Mouse (Mus musculus) stomach, embryonic 16.5 days (tissue): ENCODE results near the gene Neo1. TPM values are rescaled to one million over a fixed set of nuclear protein-coding genes. Genes with fewer than 3 reads are reported as not detected.
"Not testable (repeated sequence)": the region's sequence is repeated elsewhere in the genome, so short reads cannot be mapped to it uniquely, and the experiment has no call there.

Experiments
- ATAC-seq: fragments of 200-750 bp; cut with Nextera tagmentation; 2 replicates; pipeline ENCODE4 v1.8.0; 2017; ENCODE audit warnings: moderate number of reproducible peaks, moderate TSS enrichment; ENCODE audit not compliant: insufficient read depth, low FRiP score
- H3K27ac ChIP-seq: fragments of 300-500 bp; sonication (generic); 2 replicates; pipeline ENCODE4 v1.5.1; 2014; ENCODE audit warnings: low read length
- H3K27me3 ChIP-seq: fragments of 300-500 bp; sonication (generic); 2 replicates; pipeline ENCODE4 v1.6.1; 2014; ENCODE audit warnings: low read length, control low read depth, mixed read lengths; ENCODE audit not compliant: control insufficient read depth, insufficient read depth
- H3K36me3 ChIP-seq: fragments of 300-500 bp; sonication (generic); 2 replicates; pipeline ENCODE4 v1.6.1; 2014; ENCODE audit warnings: low read length; ENCODE audit not compliant: control insufficient read depth, insufficient read depth
- H3K4me1 ChIP-seq: fragments of 300-500 bp; sonication (generic); 2 replicates; pipeline ENCODE4 v1.6.1; 2014; ENCODE audit warnings: low read length, control low read depth, mixed read lengths; ENCODE audit not compliant: control insufficient read depth, insufficient read depth
- H3K4me2 ChIP-seq: fragments of 300-500 bp; sonication (generic); 2 replicates; pipeline ENCODE4 v1.6.1; 2014; ENCODE audit warnings: low read depth, low read length, mixed read lengths
- H3K4me3 ChIP-seq: fragments of 300-500 bp; sonication (generic); replicated peaks from 2 replicates; pipeline ENCODE4 v1.5.1; 2014; ENCODE audit warnings: mild to moderate bottlenecking, low read length
- H3K9ac ChIP-seq: fragments of 300-500 bp; sonication (generic); 2 replicates; pipeline ENCODE4 v1.6.1; 2014; ENCODE audit warnings: low read length
- H3K9me3 ChIP-seq: fragments of 300-500 bp; sonication (generic); replicated peaks from 2 replicates; pipeline ENCODE4 v1.6.1; 2016; ENCODE audit warnings: low read length, control low read depth; ENCODE audit not compliant: control insufficient read depth
- WGBS: fragments of 180-500 bp; shearing (Covaris S2); extraction: QIAGEN DNeasy Blood & Tissue Kit; methylation state at CpG from one replicate; pipeline ENCODE4 v1.1.7; 2014; 5-methylcytosine and 5-hydroxymethylcytosine counted together
- polyA plus RNA-seq: library from polyadenylated mRNA; unstranded; fragments of >200 nt; fragmentation: Nextera tagmentation; extraction: Ambion mirVana; gene quantifications from 2 replicates; pipeline ENCODE4 v1.2.1, GENCODE M21; 2015

Gene Neo1
- polyA plus RNA-seq, 1 experiment from 2014 or later, result 28.1 TPM

- no peak overlapping the region for H3K9ac ChIP-seq
- H3K9me3 ChIP-seq, result no peaks in the 10 kb centered on the region
- no peak for ATAC-seq
- H3K4me2 ChIP-seq, result no peak overlapping the region
- no peak overlapping the region for H3K27ac ChIP-seq
- no peaks in the 10 kb centered on the region for H3K27me3 ChIP-seq
- no peak overlapping the region for H3K4me3 ChIP-seq
- H3K36me3 ChIP-seq, result no peaks in the 10 kb centered on the region
- WGBS, result 37% methylated on average over 4 of the region's 4 CpGs
- H3K4me1 ChIP-seq, result peaks cover 3% of the 10 kb centered on the region; the same call in 1 of the 2 replicates
These were observed 11.9 kb downstream of the Neo1 start for GRCm38 (mm10) chr9:59024245-59024844.

- 54% methylated on average over 3 of the region's 3 CpGs for WGBS
- Histone ChIP-seq H3K4me1 (peaks cover 6% of the 10 kb centered on the region; the same call in 1 of the 2 replicates), H3K9ac (no peak overlapping the region), H3K4me3 (no peak overlapping the region), H3K27ac (no peak overlapping the region), H3K4me2 (no peak overlapping the region), H3K9me3 (no peaks in the 10 kb centered on the region), H3K27me3 (no peaks in the 10 kb centered on the region), H3K36me3 (no peaks in the 10 kb centered on the region)
- no peak for ATAC-seq
These were observed 20.1 kb downstream of the Neo1 start for GRCm38 (mm10) chr9:59016060-59016719.

- 2% methylated on average over 2 of the region's 2 CpGs for WGBS
- H3K4me3 ChIP-seq, result no peak overlapping the region
- no peaks in the 10 kb centered on the region for H3K27me3 ChIP-seq
- no peaks in the 10 kb centered on the region for H3K36me3 ChIP-seq
- peaks cover 6% of the 10 kb centered on the region; the same call in 1 of the 2 replicates for H3K4me1 ChIP-seq
- H3K4me2 ChIP-seq, result no peak overlapping the region
- no peak overlapping the region for H3K27ac ChIP-seq
- no peaks in the 10 kb centered on the region for H3K9me3 ChIP-seq
- no peak for ATAC-seq
- no peak overlapping the region for H3K9ac ChIP-seq
These were observed 22.9 kb downstream of the Neo1 start for GRCm38 (mm10) chr9:59013365-59013764.

GRCm38 (mm10) chr9:58989255-58989928, 46.8 kb downstream of the Neo1 start:
- Histone ChIP-seq H3K4me3 (no peak overlapping the region), H3K9me3 (no peaks in the 10 kb centered on the region), H3K36me3 (no peaks in the 10 kb centered on the region), H3K9ac (no peak overlapping the region), H3K4me1 (no peaks in the 10 kb centered on the region), H3K4me2 (no peak overlapping the region), H3K27me3 (no peaks in the 10 kb centered on the region), H3K27ac (no peak overlapping the region)
- no peak for ATAC-seq
- WGBS, result 66% methylated on average over 5 of the region's 5 CpGs

- H3K36me3 ChIP-seq, result no peaks in the 10 kb centered on the region
- 89% methylated on average over 15 of the region's 15 CpGs for WGBS
- H3K4me3 ChIP-seq, result no peak overlapping the region
- H3K9me3 ChIP-seq, result no peaks in the 10 kb centered on the region
- H3K27me3 ChIP-seq, result no peaks in the 10 kb centered on the region
- no peak for ATAC-seq
- H3K4me2 ChIP-seq, result no peak overlapping the region
- H3K4me1 ChIP-seq, result no peaks in the 10 kb centered on the region
- no peak overlapping the region for H3K27ac ChIP-seq
- no peak overlapping the region for H3K9ac ChIP-seq
These were observed 57.2 kb downstream of the Neo1 start for GRCm38 (mm10) chr9:58979034-58979433.

GRCm38 (mm10) chr9:58971154-58971553, 65.1 kb downstream of the Neo1 start:
- H3K9me3 ChIP-seq, H3K9ac ChIP-seq, H3K4me1 ChIP-seq, H3K36me3 ChIP-seq, H3K27me3 ChIP-seq, H3K27ac ChIP-seq, H3K4me2 ChIP-seq, ATAC-seq, H3K4me3 ChIP-seq: not testable (repeated sequence)
- WGBS, result 82% methylated on average over 2 of the region's 2 CpGs

GRCm38 (mm10) chr9:58967371-58967770, 68.9 kb downstream of the Neo1 start:
- no peaks in the 10 kb centered on the region for H3K36me3 ChIP-seq
- H3K9me3 ChIP-seq, result no peaks in the 10 kb centered on the region
- H3K4me1 ChIP-seq, result no peaks in the 10 kb centered on the region
- H3K9ac ChIP-seq, result no peak overlapping the region
- no peaks in the 10 kb centered on the region for H3K27me3 ChIP-seq
- no peak overlapping the region for H3K4me3 ChIP-seq
- ATAC-seq, result no peak
- no peak overlapping the region for H3K27ac ChIP-seq
- H3K4me2 ChIP-seq, result no peak overlapping the region
- WGBS, result 47% methylated on average over 2 of the region's 2 CpGs

GRCm38 (mm10) chr9:58955507-58955906, 80.7 kb downstream of the Neo1 start:
- H3K27ac ChIP-seq, result no peak overlapping the region
- H3K9me3 ChIP-seq, result no peaks in the 10 kb centered on the region
- 62% methylated on average over 3 of the region's 3 CpGs for WGBS
- no peak overlapping the region for H3K4me2 ChIP-seq
- H3K9ac ChIP-seq, result no peak overlapping the region
- H3K36me3 ChIP-seq, result no peaks in the 10 kb centered on the region
- no peaks in the 10 kb centered on the region for H3K4me1 ChIP-seq
- no peak overlapping the region for H3K4me3 ChIP-seq
- no peak for ATAC-seq
- no peaks in the 10 kb centered on the region for H3K27me3 ChIP-seq

- H3K4me1 ChIP-seq, H3K36me3 ChIP-seq, H3K9ac ChIP-seq, H3K27me3 ChIP-seq, H3K4me3 ChIP-seq, H3K9me3 ChIP-seq, H3K4me2 ChIP-seq, H3K27ac ChIP-seq, ATAC-seq: not testable (repeated sequence)
- WGBS, result 92% methylated on average over 1 of the region's 1 CpGs
These were observed 90.3 kb downstream of the Neo1 start for GRCm38 (mm10) chr9:58945910-58946309.
